Mouse (Mus musculus): Measurements from ENCODE around the gene Ppp1r14d.

DNA sequence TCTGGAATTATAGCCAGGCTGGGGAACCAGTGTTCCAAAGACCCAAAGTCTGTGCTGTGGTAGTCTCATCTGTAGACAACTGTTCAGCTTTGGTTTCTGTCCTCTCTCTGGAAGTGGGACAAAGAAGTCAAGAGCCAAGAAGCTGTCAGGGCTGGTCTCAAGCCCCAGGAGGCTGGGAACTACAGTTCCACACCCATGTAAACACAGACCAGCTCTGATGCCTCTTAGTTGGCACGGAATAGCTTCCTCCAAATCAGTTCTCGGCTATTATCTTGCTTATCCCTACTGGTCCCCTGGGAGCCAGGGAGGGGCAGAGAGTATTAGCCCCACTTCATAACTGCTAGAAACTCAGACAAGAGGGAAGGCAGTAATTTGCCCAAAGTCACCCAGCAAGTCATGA is 31.6 kb upstream of the Ppp1r14d start:
- TF ChIP-seq CTCF (IDR thresholded peaks at IDR 0.05; ENCODE audit: extremely low read depth, insufficient read depth, low read length) (no peak), POLR2A (IDR thresholded peaks at IDR 0.05; ENCODE audit: extremely low read depth, insufficient read depth, low read length) (no peak)
